Mouse (Mus musculus): ENCODE measurements around the gene Hist1h2ao.
A peak's percentile ranks its signal among the peaks of the same experiment; 100 is the strongest.
"Not testable (repeated sequence)": the region's sequence is repeated elsewhere in the genome, so short reads cannot be mapped to it uniquely, and the experiment has no call there.

The Hist1h2ao gene

DNA sequence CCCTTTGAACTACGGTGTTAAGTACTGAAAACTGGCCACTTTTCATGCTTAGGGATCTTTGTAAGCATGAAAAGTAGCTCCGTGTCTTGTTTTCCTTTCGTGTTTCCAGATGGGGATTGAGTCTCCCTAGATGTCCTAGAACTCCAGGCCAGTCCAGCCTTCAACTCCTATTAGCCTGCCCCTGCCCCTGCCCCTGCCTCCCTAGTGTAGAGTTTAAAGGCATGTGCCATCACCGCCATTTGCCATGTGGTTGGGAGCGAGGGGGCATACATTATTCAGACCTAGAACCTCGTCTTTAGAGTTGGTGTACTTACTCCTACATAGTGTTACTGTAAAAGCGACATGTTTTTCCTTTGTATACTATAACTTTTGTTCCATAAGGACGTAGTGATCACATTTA is 809 bp downstream of the Hist1h2ao start:
- DNase-seq (ENCODE audit: low read depth, low spot score), result not testable (repeated sequence)

DNA sequence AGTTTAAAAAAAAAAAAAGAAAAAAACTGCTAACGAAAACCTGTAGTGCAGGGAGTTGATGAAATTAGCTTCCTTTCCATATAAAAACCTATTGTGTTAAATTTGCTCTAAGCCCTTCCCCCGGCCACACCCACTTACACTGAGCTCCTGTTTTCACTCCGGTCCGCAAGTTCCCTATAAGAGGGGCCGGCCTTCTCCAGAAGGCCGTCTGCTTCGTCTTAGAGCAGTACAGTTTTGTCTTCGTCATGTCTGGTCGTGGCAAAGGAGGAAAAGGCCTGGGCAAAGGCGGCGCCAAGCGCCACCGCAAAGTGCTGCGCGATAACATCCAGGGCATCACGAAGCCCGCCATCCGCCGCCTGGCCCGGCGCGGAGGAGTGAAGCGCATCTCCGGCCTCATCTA is 1.3 kb downstream of the Hist1h2ao start, which contains the start of gene Hist1h4m:
Gene Hist1h4m (plus strand): TSS at position 208 of the 400 bp plus-strand sequence.
- DNase-seq (ENCODE audit: low read depth, low spot score), result not testable (repeated sequence)

DNA sequence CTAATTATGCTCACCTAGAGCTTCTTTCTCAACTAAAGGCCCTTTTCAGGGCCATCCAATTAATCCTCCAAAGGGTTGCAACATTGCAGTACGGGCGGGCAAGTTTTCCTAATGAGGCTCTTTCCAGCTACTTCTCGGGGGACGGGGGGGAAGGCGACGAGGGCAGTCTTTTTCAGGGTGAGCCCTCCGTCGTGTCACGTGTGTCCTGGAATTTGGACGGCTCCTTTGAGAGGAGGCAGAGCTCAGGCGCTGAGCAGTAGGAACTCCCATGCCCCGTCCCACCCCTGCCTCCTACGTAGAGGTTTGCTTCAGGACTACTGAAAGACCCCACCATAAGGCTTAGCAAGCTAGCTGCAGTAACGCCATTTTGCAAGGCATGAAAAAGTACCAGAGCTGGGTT is 1.8 kb downstream of the Hist1h2ao start:
- not testable (repeated sequence) for DNase-seq (ENCODE audit: low read depth, low spot score)

DNA sequence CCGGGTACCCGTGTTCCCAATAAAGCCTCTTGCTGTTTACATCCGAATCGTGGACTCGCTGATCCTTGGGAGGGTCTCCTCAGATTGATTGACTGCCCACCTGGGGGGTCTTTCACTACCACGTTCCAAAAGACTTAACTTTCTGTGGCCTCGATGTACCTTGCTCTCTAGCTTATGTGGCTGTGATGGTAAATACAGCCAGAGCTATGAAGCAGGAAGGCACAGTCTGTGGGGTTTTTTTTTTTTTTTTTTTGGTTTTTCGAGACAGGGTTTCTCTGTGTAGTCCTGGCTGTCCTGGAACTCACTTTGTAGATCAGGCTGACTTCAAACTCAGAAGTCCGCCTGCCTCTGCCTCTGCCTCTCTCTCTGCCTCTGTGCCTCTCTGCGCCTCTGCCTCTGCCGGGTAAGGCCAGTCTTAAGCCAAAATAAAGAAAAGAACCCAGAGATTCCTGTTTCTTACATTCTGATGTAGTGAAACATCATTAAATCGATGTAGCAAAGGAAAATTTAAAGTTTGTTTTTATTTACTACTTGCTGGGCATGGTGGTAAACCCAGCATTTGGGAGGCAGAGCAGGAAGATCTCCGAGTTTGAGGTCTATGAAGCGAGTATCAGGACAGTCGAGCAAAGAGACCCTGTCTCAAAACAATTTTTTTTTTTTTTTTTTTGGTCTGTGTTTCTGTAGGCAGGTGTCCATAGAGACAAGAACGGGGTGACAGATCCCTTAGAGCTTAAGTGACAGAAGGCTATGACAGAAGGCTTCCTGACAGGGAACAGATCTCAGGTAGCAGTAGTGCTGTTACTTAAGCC is 10.0 kb downstream of the Hist1h2ao start:
- DNase-seq (ENCODE audit: low read depth, low spot score), result not testable (repeated sequence)

DNA sequence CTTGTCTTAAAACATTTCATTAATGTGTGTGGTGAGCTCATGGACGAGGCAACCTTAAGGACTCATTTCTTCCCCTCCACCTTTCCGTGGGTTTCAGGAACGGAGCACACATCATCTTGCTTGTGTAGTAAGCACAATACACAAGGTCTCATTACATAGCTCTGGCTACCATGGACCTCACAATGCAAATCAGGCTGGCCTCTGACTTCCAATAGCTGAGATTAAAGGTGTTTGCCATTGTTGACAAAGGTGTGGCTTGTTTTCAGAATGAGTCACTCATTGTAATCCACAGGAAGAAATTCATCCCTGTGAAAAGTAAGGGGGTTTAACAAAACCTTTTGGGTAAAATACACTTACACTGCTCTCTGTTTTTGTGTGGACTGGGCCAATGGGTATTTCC is 18.2 kb downstream of the Hist1h2ao start:
- DNase-seq (ENCODE audit: low read depth, low spot score), result no peak

DNA sequence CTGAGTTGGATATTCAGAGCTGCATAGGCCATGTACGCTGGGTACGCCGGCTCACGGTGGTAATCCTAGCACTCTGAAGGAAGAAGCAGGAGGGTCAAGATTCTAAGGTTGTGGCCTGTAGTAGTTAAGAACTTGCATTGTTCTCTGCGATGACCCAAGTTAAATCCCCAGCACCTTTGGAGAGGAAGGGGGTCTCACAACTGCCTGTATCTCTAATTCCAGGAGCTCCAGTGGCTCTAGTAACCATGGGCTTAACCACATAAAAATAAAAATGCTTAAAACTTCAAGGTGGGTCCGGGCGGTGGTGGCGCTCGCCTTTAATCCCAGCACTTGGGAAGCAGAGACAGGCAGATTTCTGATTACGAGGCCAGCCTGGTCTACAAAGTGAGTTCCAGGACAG is 20.1 kb downstream of the Hist1h2ao start:
- DNase-seq (ENCODE audit: low read depth, low spot score), result no peak

DNA sequence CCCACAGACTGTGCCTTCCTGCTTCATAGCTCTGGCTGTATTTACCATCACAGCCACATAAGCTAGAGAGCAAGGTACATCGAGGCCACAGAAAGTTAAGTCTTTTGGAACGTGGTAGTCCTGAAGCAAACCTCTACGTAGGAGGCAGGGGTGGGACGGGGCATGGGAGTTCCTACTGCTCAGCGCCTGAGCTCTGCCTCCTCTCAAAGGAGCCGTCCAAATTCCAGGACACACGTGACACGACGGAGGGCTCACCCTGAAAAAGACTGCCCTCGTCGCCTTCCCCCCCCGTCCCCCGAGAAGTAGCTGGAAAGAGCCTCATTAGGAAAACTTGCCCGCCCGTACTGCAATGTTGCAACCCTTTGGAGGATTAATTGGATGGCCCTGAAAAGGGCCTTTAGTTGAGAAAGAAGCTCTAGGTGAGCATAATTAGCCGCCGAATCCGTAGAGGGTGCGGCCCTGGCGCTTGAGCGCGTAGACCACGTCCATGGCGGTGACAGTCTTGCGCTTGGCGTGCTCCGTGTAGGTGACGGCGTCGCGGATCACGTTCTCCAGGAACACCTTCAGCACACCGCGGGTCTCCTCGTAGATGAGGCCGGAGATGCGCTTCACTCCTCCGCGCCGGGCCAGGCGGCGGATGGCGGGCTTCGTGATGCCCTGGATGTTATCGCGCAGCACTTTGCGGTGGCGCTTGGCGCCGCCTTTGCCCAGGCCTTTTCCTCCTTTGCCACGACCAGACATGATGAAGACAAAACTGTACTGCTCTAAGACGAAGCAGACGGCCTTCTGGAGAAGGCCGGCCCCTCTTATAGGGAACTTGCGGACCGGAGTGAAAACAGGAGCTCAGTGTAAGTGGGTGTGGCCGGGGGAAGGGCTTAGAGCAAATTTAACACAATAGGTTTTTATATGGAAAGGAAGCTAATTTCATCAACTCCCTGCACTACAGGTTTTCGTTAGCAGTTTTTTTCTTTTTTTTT is 21.4 kb downstream of the Hist1h2ao start, which contains the start of gene Hist1h4n:
Gene Hist1h4n (minus strand): TSS at position 779 of the 977 bp plus-strand sequence.
- not testable (repeated sequence) for DNase-seq (ENCODE audit: low read depth, low spot score)

DNA sequence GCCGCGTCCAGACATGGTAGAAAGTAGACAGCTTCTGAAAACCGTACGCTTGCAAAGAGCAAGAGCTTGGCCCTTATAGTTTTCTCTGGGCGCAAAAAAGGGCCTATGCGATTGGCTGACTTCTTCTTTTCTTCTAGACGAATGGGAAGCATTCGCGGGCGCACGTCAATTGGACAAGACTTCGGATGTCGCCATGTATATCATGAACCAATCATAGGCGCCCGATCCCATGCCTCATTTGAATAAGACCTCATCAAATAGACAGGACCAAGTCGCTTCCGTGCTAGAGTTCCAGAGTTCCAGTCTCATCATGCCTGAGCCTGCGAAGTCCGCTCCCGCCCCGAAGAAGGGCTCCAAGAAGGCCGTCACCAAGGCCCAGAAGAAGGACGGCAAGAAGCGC is 23.2 kb downstream of the Hist1h2ao start, which contains the start of the genes Hist1h2ap and Hist1h2br:
Gene Hist1h2ap (minus strand): TSS at position 47 of the 400 bp plus-strand sequence.
Gene Hist1h2br (plus strand): TSS at position 283 of the 400 bp plus-strand sequence.
- not testable (repeated sequence) for DNase-seq (ENCODE audit: low read depth, low spot score)

DNA sequence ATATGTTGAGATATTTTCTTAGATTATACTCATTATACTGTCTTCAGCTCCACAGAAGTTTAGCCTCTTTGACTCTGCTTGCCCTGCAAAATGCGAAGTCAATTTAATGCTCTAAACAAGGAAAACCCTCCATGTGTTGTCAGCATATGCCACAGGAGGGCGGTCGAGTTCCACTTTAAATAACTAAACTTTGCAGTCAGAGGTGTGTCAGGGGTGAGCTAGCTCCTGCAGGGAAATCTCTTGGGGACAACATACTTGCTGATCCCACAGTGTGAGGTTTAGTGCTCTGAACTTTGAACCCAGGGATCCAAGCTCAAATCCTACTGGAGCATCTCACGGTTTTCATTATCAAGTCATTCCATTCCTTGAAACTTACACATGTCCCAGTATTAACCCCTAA is 30.2 kb downstream of the Hist1h2ao start:
- DNase-seq (ENCODE audit: low read depth, low spot score), result not testable (repeated sequence)

DNA sequence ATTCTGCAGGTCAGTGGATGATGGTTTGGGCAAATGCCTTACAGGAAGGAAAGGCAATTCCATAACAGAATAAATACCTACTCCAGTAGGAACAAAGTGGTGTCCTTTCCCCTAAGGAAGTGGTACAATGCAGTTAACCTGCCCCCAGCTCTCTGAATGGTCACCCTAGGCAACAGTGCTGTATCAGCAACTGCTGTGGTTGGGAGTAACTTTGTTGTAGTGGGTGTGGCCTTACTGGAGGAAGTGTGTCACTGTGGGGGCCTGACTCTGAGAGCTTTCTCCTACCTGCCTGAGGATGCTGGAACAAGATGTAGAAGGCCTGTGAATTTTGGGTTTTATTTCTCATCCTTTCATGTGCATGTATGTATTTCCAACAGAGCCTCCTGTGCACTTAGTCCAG is 36.1 kb downstream of the Hist1h2ao start:
- DNase-seq (ENCODE audit: low read depth, low spot score), result not testable (repeated sequence)

DNA sequence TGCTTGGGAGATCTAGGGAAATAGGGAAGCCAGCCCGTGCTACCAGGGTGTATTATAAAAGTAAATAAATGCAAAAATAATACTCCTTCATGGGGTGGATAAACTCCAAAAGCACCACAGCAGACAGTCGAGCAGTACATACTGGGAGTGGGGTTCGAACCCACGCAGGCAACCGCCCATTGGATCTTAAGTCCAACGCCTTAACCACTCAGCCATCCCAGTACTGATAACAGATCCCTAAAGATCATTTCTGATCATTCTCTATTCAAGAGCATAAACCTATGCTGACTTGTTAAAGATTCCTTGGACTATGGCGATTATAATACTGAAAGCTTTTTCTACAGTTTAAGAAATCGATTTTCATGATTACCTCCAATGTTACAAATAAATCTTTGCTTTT is 37.6 kb downstream of the Hist1h2ao start:
- peak; percentile 16 for DNase-seq (ENCODE audit: low read depth, low spot score)

DNA sequence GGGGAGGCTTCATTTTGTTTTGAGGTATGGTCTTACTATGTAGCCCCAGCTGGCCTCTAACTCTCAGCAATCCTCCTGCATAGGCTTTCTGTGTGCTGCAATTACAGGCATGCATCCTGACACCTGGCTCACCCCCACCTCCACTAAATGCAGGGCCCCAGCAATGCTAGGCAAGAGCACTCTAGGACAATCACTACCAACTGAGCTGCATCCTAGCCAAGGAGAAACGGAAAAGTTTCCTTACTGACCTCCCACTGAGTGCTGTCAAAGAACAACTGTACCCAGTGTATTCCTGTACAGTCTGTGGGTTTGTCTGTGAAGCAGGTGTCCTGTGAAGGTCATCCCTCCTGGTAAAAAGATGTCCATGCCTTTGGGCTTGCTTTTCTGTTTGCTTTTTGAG is 40.4 kb downstream of the Hist1h2ao start:
- DNase-seq (ENCODE audit: low read depth, low spot score), result not testable (repeated sequence)

DNA sequence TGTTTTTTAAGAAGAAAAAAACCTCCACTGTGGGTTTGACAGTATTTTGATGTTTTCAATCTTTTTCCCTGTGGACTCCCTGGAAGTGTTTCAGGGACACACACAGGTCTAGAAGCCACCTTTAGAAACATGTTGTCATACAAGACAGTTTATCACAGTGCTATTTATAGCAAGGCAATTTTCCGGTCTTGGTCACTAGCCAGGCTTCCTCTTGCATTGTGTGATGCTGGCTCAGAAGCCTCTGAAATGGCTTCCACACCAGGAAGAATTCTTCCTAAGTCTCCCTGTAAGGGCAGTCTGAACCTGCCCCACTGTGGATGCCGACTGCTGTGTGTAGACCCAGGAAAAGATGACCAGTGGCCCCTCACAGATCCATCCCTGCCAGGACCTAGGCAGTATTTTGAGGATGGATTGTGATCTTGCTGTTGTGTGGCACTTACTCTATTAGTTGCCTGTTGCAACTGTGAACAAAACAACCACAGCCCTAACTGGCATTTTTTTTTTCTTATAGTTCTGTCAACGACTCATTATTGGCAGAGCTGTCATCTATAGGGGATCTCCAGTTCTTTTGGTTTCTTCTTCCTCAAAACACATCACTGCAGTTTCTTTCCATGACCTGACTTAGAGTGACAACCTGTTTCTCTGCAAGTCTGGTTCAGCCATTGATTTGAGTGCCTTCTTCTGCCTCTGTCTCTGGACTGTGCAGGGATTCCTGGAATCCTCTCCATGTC is 42.1 kb downstream of the Hist1h2ao start:
- no peak for DNase-seq (ENCODE audit: low read depth, low spot score)

DNA sequence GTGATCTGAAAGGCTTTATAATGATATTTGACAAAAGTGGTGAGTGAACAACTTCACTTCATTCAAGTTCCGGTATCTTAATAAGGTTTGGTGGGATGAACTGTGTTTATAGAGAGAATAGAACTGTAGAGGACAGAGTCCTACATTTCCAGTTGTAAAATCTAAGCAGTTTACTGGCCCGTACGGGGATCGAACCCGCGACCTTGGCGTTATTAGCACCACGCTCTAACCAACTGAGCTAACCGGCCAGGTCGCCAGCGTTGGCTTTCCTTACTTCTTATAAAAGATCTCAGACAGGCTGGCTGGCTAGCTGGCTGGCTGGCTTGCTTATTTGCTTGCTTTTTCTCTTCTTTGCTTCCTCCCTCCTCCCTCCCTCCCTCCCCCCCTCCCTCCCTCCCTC is 44.9 kb downstream of the Hist1h2ao start:
- peak; percentile 66 for DNase-seq (ENCODE audit: low read depth, low spot score)

DNA sequence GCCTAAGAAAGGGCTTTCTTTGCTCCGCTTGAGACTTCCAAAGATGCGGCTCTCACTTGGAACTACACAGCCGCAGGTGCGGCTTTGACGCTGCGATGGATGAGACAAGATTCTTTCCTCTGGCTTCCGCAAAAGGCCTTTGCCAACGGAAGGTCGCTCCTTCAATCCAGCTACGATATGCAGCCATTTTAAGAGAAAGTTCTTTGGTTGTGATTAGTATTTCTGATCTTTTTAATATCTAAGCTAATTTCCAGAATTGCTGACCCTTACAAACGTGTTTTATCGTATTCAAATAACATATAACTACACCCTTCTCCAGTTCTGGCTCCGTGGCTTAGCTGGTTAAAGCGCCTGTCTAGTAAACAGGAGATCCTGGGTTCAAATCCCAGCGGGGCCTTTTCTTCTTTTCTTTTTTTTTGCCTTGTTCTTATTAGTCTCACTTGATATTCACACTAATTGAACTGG is 45.5 kb downstream of the Hist1h2ao start:
- DNase-seq (ENCODE audit: low read depth, low spot score), result peak; percentile 59
